Mouse (Mus musculus) heart, postnatal 25 days (tissue): ENCODE data around the gene Sh3gl2. TPM values are rescaled to one million over a fixed set of nuclear protein-coding genes. Genes with fewer than 3 reads are reported as not detected.

Experiments used
- DNase-seq: peaks from one replicate; pipeline ENCODE4 v3.0.0; 2022; ENCODE audit warnings: low spot score
- intact Hi-C: fragments of 180-260 bp; cut with DNase I; formaldehyde crosslinking; loops from one replicate; pipeline ENCODE4 v1.15.1; 2025
- total RNA-seq, 2 experiments: library from RNA; stranded (reverse); gene quantifications; 2 replicates each; pipeline ENCODE4 v1.2.3; 2021

The Sh3gl2 gene
- total RNA-seq, 2 experiments from 2014 or later: 2.7 to 3.4 TPM

- intact Hi-C loops: no loop called here
- DNase-seq: no peak
Observed at GRCm38 (mm10) chr4:85289990-85290389, 85.1 kb downstream of the Sh3gl2 start.

GRCm38 (mm10) chr4:85291296-85291695 is 86.4 kb downstream of the Sh3gl2 start:
- no peak for DNase-seq
- intact Hi-C loops: no loop called here

- intact Hi-C loops: no loop called here
- no peak for DNase-seq
Observed at GRCm38 (mm10) chr4:85293368-85293767, 88.4 kb downstream of the Sh3gl2 start.

- intact Hi-C loops: no loop called here
- DNase-seq: no peak
Observed at GRCm38 (mm10) chr4:85300610-85301405, 95.9 kb downstream of the Sh3gl2 start.

- intact Hi-C loops: no loop called here
- no peak for DNase-seq
Observed at GRCm38 (mm10) chr4:85305912-85306573, 101.1 kb downstream of the Sh3gl2 start.

GRCm38 (mm10) chr4:85319092-85319491 is 114.2 kb downstream of the Sh3gl2 start:
- intact Hi-C loops: no loop called here
- no peak for DNase-seq

- intact Hi-C loops: no loop called here
Observed at GRCm38 (mm10) chr4:85325454-85325853, 120.5 kb downstream of the Sh3gl2 start.

GRCm38 (mm10) chr4:85326052-85326451 is 121.1 kb downstream of the Sh3gl2 start:
- DNase-seq: no peak
- intact Hi-C loops: no loop called here

More at GRCm38 (mm10) chr4:85325454-85325853, 120.5 kb downstream of the Sh3gl2 start:
- no peak for DNase-seq

GRCm38 (mm10) chr4:85334688-85335200 is 129.8 kb downstream of the Sh3gl2 start:
- intact Hi-C loops: no loop called here
- DNase-seq: no peak

GRCm38 (mm10) chr4:85336356-85336755 is 131.4 kb downstream of the Sh3gl2 start:
- DNase-seq: no peak
- intact Hi-C loops: no loop called here

GRCm38 (mm10) chr4:85339126-85339525 is 134.2 kb downstream of the Sh3gl2 start:
- intact Hi-C loops: no loop called here
- no peak for DNase-seq

- no peak for DNase-seq
- intact Hi-C loops: no loop called here
Observed at GRCm38 (mm10) chr4:85340686-85341085, 135.8 kb downstream of the Sh3gl2 start.

- intact Hi-C loops: no loop called here
- no peak for DNase-seq
Observed at GRCm38 (mm10) chr4:85345911-85346310, 141.0 kb downstream of the Sh3gl2 start.

- DNase-seq: no peak
- intact Hi-C loops: no loop called here
Observed at GRCm38 (mm10) chr4:85348079-85348643, 143.2 kb downstream of the Sh3gl2 start.

- no peak for DNase-seq
- intact Hi-C loops: no loop called here
Observed at GRCm38 (mm10) chr4:85362661-85363060, 157.7 kb downstream of the Sh3gl2 start.

GRCm38 (mm10) chr4:85363205-85363604 is 158.3 kb downstream of the Sh3gl2 start:
- intact Hi-C loops: no loop called here
- DNase-seq: no peak

GRCm38 (mm10) chr4:85371036-85371435 is 166.1 kb downstream of the Sh3gl2 start:
- intact Hi-C loops: no loop called here
- DNase-seq: no peak

- no peak for DNase-seq
- intact Hi-C loops: no loop called here
Observed at GRCm38 (mm10) chr4:85374801-85375200, 169.9 kb downstream of the Sh3gl2 start.

- no peak for DNase-seq
- intact Hi-C loops: no loop called here
Observed at GRCm38 (mm10) chr4:85376187-85376586, 171.3 kb downstream of the Sh3gl2 start.

GRCm38 (mm10) chr4:85376610-85377009 is 171.7 kb downstream of the Sh3gl2 start:
- intact Hi-C loops: no loop called here
- DNase-seq: no peak

GRCm38 (mm10) chr4:85385241-85385640 is 180.3 kb downstream of the Sh3gl2 start:
- no peak for DNase-seq
- intact Hi-C loops: no loop called here
